Mouse (Mus musculus) liver, embryonic 11.5 days (tissue): Measurements from ENCODE around the gene Zfp433. TPM values are rescaled to one million over a fixed set of nuclear protein-coding genes. Genes with fewer than 3 reads are reported as not detected.
A peak's percentile ranks its signal among the peaks of the same experiment; 100 is the strongest.
"Not testable (repeated sequence)": the region's sequence is repeated elsewhere in the genome, so short reads cannot be mapped to it uniquely, and the experiment has no call there.

ENCODE experiments used
- ATAC-seq: fragments of 200-750 bp; cut with Nextera tagmentation; replicated peaks from 2 replicates; pipeline ENCODE4 v1.8.0; 2017; ENCODE audit warnings: moderate number of reproducible peaks, mild to moderate bottlenecking, moderate TSS enrichment, moderate library complexity; ENCODE audit not compliant: low FRiP score
- DNase-seq: peaks from one replicate; pipeline ENCODE4 v3.0.0-alpha.2; 2017; ENCODE audit warnings: low spot score
- H3K27ac ChIP-seq: fragments of 300-500 bp; sonication (generic); 2 replicates; pipeline ENCODE4 v1.5.1; 2014; ENCODE audit warnings: mild to moderate bottlenecking, low read depth, low read length, control low read depth
- H3K27me3 ChIP-seq: fragments of 300-500 bp; sonication (generic); replicated peaks from 2 replicates; pipeline ENCODE4 v1.6.1; 2014; ENCODE audit warnings: low read length, mixed read lengths; ENCODE audit not compliant: control insufficient read depth, insufficient read depth
- H3K36me3 ChIP-seq: fragments of 300-500 bp; sonication (generic); 2 replicates; pipeline ENCODE4 v1.6.1; 2014; ENCODE audit warnings: mild to moderate bottlenecking, low read length, moderate library complexity, mixed read lengths; ENCODE audit not compliant: control insufficient read depth, insufficient read depth
- H3K4me1 ChIP-seq: fragments of 300-500 bp; sonication (generic); replicated peaks from 2 replicates; pipeline ENCODE4 v1.6.1; 2014; ENCODE audit warnings: low read length, mixed read lengths; ENCODE audit not compliant: control insufficient read depth, insufficient read depth
- H3K4me2 ChIP-seq: fragments of 300-500 bp; sonication (generic); 2 replicates; pipeline ENCODE4 v1.6.1; 2014; ENCODE audit warnings: mild to moderate bottlenecking, control low read depth, moderate library complexity
- H3K4me3 ChIP-seq: fragments of 300-500 bp; sonication (generic); 2 replicates; pipeline ENCODE4 v1.5.1; 2014; ENCODE audit warnings: low read depth, low read length, control low read depth
- H3K9ac ChIP-seq: fragments of 300-500 bp; sonication (generic); 2 replicates; pipeline ENCODE4 v1.6.1; 2014; ENCODE audit warnings: low read depth, low read length, control low read depth
- H3K9me3 ChIP-seq: fragments of 300-500 bp; sonication (generic); 2 replicates; pipeline ENCODE4 v1.6.1; 2016; ENCODE audit warnings: low read length, inconsistent platforms, mixed read lengths; ENCODE audit not compliant: control insufficient read depth
- WGBS: fragments of 180-500 bp; shearing (Covaris S2); extraction: QIAGEN DNeasy Blood & Tissue Kit; methylation state at CpG from one replicate; pipeline ENCODE4 v1.1.7; 2014; 5-methylcytosine and 5-hydroxymethylcytosine counted together
- polyA plus RNA-seq: library from polyadenylated mRNA; unstranded; fragments of >200 nt; fragmentation: Nextera tagmentation; extraction: Ambion mirVana; gene quantifications from 2 replicates; pipeline ENCODE4 v1.2.1, GENCODE M21; 2014

Zfp433 gene
- 10.5 and 10.9 TPM in 2 replicates for polyA plus RNA-seq

DNA sequence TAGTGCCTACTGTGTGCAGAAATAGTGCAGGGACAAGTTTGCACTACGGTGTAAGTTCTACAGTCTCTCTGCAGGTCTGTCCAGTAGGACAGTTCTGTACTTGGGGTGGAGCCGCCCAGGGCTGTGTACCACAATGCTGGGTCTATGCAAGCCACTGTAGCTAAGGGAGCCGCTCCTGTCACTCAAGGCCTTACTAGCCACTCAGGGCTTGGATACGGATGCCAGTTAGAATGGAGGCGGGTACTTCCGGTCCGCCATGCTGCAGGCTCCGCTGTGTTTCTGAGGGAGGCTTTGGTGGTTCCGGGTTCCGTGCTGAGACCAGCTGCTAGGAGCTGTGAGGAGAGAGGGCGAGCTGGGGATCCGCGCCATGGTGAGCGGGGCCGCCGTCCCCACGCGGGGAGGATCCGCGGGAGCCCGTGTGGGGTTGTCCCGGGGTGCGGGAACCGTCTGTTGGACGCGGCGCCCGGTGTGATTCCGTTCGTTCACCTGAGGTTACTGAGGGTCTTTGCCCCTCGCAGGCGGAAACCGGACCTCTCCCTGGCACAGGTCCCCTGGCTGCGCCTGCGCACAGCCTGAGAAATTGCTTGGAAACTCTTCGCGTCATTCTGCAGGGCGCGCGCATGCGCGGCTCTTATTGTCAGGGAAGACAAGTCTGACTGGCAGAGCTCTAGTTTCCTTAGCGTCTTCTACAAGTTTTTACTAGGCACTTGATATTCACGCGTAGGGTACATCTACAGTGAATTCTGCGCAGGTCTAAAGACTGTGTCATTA, at the start of gene Zfp433:
Gene Zfp433 (plus strand): TSS at position 295 of the 771 bp plus-strand sequence.
- peak; percentile 100 for ATAC-seq
- WGBS = no CpG with 5 or more reads among the region's 46 CpGs
- H3K9me3 ChIP-seq, H3K4me3 ChIP-seq, H3K4me2 ChIP-seq, H3K27me3 ChIP-seq, H3K4me1 ChIP-seq, DNase-seq, H3K27ac ChIP-seq, H3K9ac ChIP-seq, H3K36me3 ChIP-seq: not testable (repeated sequence)

DNA sequence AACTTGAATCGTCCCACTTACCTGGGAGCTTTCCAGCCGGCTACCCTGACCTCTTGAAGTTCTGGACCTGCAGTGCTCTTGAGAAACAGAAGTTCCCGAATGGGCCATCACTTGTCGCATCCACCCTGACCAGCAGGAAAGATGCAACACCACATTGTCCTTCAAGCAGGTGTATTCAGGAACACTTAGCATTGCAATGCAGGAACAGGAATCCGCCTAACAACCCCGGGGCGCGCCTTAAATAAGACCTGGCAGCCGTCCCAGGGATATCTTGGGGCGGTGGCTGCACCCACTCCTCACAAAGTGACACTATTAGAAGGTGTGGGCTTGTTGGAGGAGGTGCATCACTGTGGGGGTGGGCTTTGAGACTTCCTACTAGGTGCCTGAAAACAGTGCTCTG, 49.4 kb upstream of the Zfp433 start:
- H3K4me1 ChIP-seq = peaks cover 2% of the 10 kb centered on the region; the same call in 1 of the 2 replicates
- ATAC-seq (no peak), DNase-seq (no peak)
- WGBS = 94% methylated on average over 10 of the region's 10 CpGs
- no peak overlapping the region for H3K4me3 ChIP-seq
- no peak overlapping the region for H3K4me2 ChIP-seq
- H3K36me3 ChIP-seq = peaks cover 18% of the 10 kb centered on the region
- no peak overlapping the region for H3K9ac ChIP-seq
- no peaks in the 10 kb centered on the region for H3K27me3 ChIP-seq
- H3K9me3 ChIP-seq = peaks cover 21% of the 10 kb centered on the region
- H3K27ac ChIP-seq = no peak overlapping the region

DNA sequence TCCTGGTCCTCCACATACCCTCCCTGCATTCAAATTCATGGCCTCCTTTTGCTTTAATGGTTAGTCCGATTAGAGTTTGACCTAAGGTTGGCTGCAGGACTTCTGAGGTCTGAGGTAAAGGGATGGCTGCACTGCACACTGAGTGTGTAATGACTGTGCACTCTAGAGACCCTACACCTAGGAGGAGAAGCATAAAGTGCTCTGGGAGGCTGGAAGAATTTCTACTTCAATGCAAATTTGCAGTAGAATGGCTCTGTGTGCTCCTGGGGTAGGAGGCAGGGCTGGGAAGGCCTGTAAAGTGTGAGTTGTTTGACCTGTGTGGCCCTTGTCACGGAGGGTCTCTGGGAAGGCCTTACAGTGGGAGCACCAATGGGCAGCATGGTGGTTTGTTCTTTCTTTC, 48.5 kb upstream of the Zfp433 start:
- H3K27me3 ChIP-seq = no peaks in the 10 kb centered on the region
- DNase-seq (no peak), ATAC-seq (no peak)
- H3K9me3 ChIP-seq = peaks cover 21% of the 10 kb centered on the region
- peaks cover 15% of the 10 kb centered on the region for H3K36me3 ChIP-seq
- H3K9ac ChIP-seq = no peak overlapping the region
- no peak overlapping the region for H3K4me2 ChIP-seq
- 97% methylated on average over 2 of the region's 2 CpGs for WGBS
- H3K4me1 ChIP-seq = no peaks in the 10 kb centered on the region
- no peak overlapping the region for H3K27ac ChIP-seq
- no peak overlapping the region for H3K4me3 ChIP-seq

DNA sequence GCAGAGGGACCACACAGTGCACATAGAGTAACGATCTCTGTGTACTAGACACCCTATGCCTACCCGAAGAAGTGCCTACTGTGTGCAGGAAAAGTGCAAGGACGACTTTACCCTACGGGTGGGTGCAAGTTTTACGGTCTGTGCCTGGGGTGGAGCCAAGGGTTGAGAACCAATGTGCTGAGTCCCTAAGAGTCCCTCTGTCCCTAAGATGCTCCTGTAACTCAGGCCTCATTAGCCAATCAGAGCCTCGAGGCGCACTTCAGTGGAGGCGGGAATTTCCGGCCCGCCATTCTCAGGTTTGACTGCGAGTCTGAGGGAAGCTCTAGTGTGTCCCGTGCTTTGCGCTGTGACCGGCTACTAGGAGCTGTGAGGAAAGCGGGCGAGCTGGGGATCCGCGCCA, 17.5 kb upstream of the Zfp433 start:
- H3K4me2 ChIP-seq, H3K9ac ChIP-seq, H3K36me3 ChIP-seq, H3K27ac ChIP-seq, H3K4me1 ChIP-seq, H3K4me3 ChIP-seq, ATAC-seq, DNase-seq, H3K27me3 ChIP-seq, H3K9me3 ChIP-seq: not testable (repeated sequence)
- no CpG with 5 or more reads among the region's 18 CpGs for WGBS

DNA sequence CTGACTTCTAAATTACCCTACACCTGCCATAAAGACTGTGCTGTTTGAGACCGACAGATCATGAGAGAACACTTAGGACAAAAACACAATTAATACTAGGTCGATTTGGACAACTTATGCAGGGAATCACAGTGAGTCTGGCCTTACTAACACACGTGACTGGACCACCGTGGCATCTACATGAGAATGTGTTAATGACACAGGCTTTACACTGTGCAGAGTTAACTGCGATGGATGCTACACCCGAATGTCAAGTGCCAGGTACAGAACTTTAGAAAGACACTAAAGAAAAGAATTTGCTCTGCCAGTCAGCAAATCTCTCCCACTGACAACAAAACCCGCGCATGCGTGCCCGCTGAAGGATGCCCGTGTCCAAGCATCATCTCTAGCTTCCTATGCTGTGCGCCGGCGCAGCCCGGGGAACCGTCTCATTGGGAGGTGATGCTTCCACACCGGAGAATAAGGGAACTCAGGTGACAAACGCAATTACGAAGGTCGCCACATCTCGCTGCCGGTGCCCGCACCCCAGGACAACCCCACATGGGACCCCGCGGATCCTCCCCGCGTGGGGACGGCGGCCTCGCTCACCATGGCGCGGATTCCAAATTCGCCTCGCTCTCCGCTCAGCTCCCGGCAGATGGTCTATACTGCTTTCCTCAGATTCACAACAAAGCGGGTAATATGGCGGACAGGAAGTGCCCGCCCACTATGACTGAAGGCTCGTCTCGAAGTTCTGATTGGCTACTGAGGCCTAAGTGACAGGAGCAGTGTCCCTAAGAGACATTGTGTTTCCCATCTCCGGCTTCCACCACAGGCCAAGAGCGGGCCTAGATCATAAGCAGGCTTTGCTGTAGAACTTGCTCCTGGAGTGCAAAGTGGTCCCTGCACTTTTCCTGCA, 66.1 kb downstream of the Zfp433 start, which contains the start of gene Gm3055:
Gene Gm3055 (minus strand): TSS at position 656 of the 898 bp plus-strand sequence.
- H3K4me2 ChIP-seq = not testable (repeated sequence)

DNA sequence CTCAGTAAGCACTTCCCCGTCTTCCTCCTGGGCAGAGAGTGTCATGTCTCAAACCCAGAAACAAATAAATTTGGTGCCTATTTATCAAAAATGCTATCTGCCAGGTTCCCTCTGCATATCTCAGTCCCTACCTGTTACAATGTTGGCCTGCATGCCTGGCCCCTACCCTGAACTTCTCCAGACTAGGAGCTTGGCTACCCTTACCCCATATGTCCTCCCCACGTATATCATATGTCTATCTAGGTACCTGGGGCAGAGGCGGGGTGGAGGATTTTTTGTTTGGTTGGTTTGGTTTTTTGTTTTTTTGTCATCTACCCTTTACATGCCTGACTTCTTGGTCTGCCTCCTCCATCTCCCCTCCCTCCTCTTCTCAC, 66.8 kb downstream of the Zfp433 start:
- no CpG with 5 or more reads among the region's 3 CpGs for WGBS
- not testable (repeated sequence) for H3K4me3 ChIP-seq, H3K9me3 ChIP-seq, H3K27ac ChIP-seq, H3K27me3 ChIP-seq, H3K9ac ChIP-seq, H3K4me1 ChIP-seq, H3K4me2 ChIP-seq, ATAC-seq, H3K36me3 ChIP-seq, DNase-seq

More for the DNA sequence above, 66.1 kb downstream of the Zfp433 start, which contains the start of gene Gm3055:
- not testable (repeated sequence) for H3K4me3 ChIP-seq, H3K9me3 ChIP-seq, H3K9ac ChIP-seq, H3K36me3 ChIP-seq, H3K4me1 ChIP-seq, DNase-seq, H3K27me3 ChIP-seq, H3K27ac ChIP-seq
- peak; percentile 91 for ATAC-seq
- WGBS = no CpG with 5 or more reads among the region's 43 CpGs

Other genes starting within 250 kb of the Zfp433 start
- gene Nfic, start 249.2 kb upstream of the Zfp433 start, polyA plus RNA-seq = 15.4 and 21.4 TPM in 2 replicates
- gene Celf5, start 222.1 kb upstream of the Zfp433 start, polyA plus RNA-seq = 0.12 TPM in 1 of 2 replicates, not detected in the other
- gene Ncln, start 208.4 kb upstream of the Zfp433 start, polyA plus RNA-seq = 92.2 and 97.9 TPM in 2 replicates
- gene S1pr4, start 204.7 kb upstream of the Zfp433 start, polyA plus RNA-seq = 4.5 and 4.6 TPM in 2 replicates
- gene Gna15, start 180.6 kb upstream of the Zfp433 start, polyA plus RNA-seq = 10.1 and 11.3 TPM in 2 replicates
- 46.4 and 47.0 TPM in 2 replicates for gene Gna11, start 159.6 kb upstream of the Zfp433 start, polyA plus RNA-seq
- gene Aes, start 145.3 kb upstream of the Zfp433 start, polyA plus RNA-seq = 213 and 229 TPM in 2 replicates
- gene Tle2, start 130.3 kb upstream of the Zfp433 start, polyA plus RNA-seq = 5.1 and 6.9 TPM in 2 replicates
- gene Tle6, start 103.8 kb upstream of the Zfp433 start, polyA plus RNA-seq = 13.2 and 16.7 TPM in 2 replicates
- gene BC025920, start 98.6 kb upstream of the Zfp433 start, polyA plus RNA-seq = 0.81 and 1.1 TPM in 2 replicates
- gene Sirt6, start 77.0 kb upstream of the Zfp433 start, polyA plus RNA-seq = 22.8 and 22.9 TPM in 2 replicates
- 3.6 and 4.6 TPM in 2 replicates for gene Ankrd24, start 76.3 kb upstream of the Zfp433 start, polyA plus RNA-seq
- 3.3 and 3.9 TPM in 2 replicates for gene Gm10778, start 55.8 kb upstream of the Zfp433 start, polyA plus RNA-seq
- gene Gm3055, start 66.3 kb downstream of the Zfp433 start, polyA plus RNA-seq = 4.5 and 5.0 TPM in 2 replicates
- gene Gm4767, start 107.4 kb downstream of the Zfp433 start, polyA plus RNA-seq = 2.2 and 2.9 TPM in 2 replicates
- 5.1 and 6.1 TPM in 2 replicates for gene Gm32687, start 159.1 kb downstream of the Zfp433 start, polyA plus RNA-seq
- 1.6 and 1.8 TPM in 2 replicates for gene Zfp781, start 225.7 kb downstream of the Zfp433 start, polyA plus RNA-seq